Mouse (Mus musculus) frontal cortex, adult (tissue): ENCODE measurements around the gene Auts2.

Source experiments
- ATAC-seq: cut with Nextera tagmentation; 2 replicates; pipeline ENCODE4 v1.9.2; 2017; ENCODE audit warnings: mild to moderate bottlenecking, moderate library complexity, mixed read lengths; ENCODE audit not compliant: low TSS enrichment

The Auts2 gene

GRCm38 (mm10) chr5:132186221-132186620 is 356.9 kb downstream of the Auts2 start:
- no peak for ATAC-seq

GRCm38 (mm10) chr5:132184395-132185095 is 358.6 kb downstream of the Auts2 start:
- ATAC-seq, result no peak

DNA sequence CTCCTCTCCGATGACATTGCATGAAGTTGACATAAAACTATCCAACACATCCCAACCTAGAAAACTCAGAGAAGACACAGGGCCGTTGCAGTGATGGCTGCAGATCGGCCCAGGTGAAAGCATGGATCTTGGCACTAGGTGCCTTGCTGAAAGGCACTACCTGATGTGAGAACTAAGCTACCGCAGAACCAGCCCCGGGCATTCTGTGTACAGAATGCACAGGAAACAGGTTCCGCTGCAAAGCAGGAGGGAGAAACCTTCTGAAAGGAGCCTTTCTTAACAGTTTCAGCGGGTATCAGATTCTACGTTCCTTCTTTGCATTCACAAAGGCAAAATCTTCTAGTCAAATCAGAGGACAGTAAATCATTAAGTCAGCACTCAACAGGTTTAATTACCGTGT is 361.1 kb downstream of the Auts2 start:
- ATAC-seq, result no peak

DNA sequence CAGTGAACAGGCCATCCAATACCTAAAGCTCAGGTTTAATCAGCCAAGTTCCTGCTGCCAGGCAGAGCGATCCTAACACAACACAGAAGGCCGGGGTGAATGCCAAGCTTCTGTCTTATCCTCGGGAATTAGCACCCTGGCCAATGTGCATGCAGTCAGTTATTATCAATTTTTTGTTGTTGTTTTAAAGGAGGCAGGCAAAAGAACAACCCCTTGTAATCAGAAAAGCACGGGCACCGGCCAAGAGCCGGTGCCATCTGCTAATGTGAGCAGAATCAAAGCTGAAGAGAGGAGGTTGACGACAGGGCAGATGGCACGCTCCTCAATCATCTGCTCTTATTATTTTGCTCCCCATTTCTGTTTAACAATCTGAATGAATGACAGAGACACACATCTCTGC is 373.1 kb downstream of the Auts2 start:
- ATAC-seq, result no peak

- peak; percentile 66 for ATAC-seq
These were observed 374.3 kb downstream of the Auts2 start for GRCm38 (mm10) chr5:132168805-132169204.

GRCm38 (mm10) chr5:132168224-132168623 is 374.9 kb downstream of the Auts2 start:
- ATAC-seq, result peak; percentile 72; the same call in 1 of the 2 replicates

GRCm38 (mm10) chr5:132166559-132166958 is 376.6 kb downstream of the Auts2 start:
- no peak for ATAC-seq

DNA sequence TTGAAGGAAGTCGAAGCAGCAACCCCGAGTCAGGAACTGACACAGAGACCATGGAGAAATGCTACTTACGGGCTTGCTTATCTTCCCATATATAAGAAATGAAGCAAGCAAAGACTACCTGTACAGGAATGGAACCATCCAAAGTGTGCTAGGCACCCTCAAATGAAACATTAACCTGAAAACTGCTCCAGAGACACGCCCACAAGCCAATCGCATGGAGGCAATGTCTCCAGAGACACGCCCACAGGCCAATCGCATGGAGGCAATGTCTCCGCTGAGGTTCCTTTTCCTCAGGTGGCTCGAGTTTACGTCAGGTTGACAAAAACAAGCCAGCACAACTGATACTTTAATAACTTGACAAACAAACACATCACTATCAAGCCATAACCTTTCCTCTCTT is 379.2 kb downstream of the Auts2 start:
- ATAC-seq, result no peak

- no peak for ATAC-seq
These were observed 381.0 kb downstream of the Auts2 start for GRCm38 (mm10) chr5:132162206-132162533.

- ATAC-seq, result peak; percentile 92
These were observed 381.6 kb downstream of the Auts2 start for GRCm38 (mm10) chr5:132161338-132162205.

DNA sequence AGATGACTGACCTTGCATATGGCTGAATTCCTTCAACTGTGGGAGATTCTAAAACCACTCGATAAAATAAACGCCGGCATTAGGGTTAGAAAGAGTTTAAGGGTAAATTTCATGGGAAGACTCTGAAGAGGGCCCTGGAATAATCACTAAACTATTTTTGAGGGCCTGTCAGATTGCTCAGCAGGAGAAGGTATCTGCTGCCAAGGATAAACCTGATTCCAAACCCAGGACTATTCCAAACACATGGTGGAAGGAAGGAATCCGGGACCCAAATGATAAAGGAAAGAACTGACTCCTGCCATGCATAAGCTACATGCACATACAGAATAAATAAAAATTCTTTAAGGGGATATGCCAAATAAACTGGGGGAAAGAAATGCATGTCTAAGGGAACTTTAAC is 399.0 kb downstream of the Auts2 start:
- no peak for ATAC-seq

- ATAC-seq, result no peak
These were observed 402.3 kb downstream of the Auts2 start for GRCm38 (mm10) chr5:132140816-132141215.

DNA sequence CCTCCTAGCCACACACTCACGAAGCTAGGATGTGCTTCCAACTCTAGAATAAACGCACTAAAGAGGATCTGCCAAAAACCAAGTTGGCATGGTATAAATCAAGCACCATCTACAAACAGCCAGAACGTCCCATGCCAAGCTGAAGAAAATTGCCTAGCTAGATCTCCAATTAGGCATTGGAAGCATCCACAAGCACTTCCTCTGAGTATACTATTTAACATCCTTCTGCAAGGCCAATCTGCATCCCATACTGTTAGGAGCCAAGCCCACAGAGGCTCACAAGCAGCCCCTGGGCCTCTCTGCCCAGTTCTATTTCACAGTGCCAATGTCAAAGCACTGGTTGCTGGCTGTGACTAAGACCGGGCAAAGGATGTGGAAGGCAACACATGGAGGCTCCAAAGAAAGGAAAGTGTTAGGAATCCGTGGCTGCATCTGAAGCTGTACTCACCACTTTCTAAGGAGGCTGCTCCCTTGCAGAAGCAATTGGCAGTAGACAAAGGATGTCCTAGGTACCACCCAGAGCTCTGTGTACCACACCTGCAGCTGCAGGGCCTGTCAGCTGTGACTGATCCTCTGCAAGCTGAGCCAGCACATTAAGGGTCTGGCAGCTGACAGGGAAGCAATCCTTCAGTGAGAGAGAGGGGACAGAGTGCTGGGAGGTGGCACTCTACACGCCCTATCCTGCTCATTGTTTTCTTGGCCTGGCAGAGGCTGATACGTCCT is 407.0 kb downstream of the Auts2 start:
- ATAC-seq, result peak; percentile 71

DNA sequence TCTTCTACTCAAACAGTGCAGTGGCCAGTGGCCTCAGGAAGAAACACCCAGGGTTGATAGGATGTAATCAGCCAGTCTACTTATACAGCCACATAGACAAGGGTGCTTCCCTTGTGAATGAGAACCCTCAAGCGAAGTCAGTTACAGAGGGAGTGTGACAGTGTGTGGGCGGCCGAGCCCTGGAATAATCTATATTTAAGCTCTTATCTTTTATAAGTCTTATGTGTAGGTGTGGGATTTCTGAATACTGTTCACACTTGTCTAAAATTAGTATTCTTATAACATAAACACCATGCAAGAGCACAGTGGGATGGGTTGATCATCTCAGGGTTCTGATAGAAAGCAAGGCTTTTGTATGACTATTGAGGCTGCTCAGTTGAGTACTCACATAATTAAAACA is 411.2 kb downstream of the Auts2 start:
- ATAC-seq, result peak; percentile 70

- no peak for ATAC-seq
These were observed 412.6 kb downstream of the Auts2 start for GRCm38 (mm10) chr5:132130577-132130976.

DNA sequence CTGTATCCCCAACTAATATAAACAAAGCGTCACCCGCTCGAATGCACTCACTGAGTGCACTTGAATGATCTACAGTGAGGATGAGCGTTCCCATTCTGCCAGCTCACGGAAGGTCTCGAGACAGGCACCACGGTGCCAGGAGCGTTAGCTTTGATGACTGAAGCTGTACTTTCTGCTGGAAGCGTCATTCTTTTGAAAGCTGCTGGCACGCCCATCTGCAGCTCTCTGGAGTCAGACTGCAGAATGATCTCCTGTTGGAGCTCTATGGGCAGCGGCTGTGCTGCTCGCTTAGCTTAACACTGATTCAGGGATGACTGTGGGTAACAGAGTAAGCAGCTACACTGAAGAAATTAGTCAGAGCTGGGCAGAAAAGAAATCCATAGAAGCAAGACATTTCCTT is 416.5 kb downstream of the Auts2 start:
- ATAC-seq, result peak; percentile 83

DNA sequence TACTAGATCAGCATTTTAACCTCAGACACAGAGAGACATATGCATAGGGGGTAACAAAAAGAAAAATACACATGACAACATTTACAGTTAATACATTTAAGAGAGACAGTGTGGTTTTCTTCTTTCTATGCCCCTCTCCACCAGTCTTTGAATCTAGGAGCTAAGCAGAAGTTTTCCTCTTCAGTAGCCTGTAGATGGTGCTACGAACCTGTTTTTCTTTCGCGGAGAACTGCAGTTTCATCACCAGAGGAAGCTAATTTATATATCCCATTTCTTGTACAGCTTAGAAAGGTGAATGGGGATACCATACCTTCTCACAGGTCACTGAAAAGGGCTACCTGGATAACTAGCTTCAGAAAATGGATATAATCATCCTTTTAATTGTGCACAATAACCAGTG is 427.5 kb downstream of the Auts2 start:
- peak; percentile 78 for ATAC-seq

DNA sequence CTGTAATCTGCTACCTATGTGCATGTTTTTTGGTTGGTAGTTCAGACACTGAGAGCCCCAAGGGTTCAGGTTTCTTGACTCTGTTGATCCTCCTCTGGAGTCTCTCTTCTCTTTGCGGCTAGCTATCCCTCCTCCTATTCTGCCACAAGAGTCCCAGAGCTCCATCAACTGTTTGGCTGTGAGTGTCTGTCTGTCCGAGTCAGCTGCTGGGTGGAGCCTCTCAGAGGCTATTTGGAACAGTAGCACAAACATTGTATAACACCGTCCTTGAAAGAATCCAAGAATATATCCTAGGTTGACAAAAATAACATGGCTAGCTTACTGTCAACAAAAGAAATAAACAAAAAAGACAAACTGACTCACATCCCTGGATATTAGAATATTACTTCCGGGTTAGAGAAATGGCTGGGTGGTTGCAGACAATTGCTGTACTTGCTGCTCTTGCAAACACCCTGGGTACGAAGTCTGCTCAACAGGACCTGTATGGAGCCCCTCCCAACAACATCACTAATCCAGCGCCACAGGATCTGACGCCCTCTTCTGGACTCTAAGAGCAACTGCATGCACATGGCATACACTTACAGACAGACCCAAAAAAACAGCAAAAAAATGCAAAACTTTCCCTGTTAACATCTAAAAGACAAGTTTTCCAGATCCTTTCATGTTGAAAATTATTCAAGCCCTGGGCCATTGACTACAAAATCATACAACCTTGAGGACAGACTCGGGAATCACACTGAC is 428.4 kb downstream of the Auts2 start:
- no peak for ATAC-seq

DNA sequence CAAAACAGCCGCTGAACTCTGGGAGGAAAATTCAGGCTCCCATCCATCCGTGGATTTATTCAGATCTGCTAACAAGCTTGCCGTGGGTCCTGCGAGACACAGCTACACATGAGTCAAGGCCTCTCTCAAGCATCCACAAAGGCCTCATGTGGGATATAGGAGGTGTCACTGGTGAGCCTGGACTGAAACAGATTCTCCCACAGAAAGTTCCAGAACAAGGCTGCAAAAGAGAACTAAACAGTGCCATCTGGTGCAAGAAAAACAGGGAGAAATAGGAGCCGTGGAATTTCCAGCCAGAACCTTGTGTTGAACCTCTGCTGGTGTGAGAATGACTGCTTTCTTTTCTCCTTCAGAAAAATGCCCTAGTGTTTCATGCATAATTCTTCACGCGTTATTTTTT is 429.7 kb downstream of the Auts2 start:
- peak; percentile 79 for ATAC-seq

- no peak for ATAC-seq
These were observed 430.5 kb downstream of the Auts2 start for GRCm38 (mm10) chr5:132112666-132113065.

- no peak for ATAC-seq
These were observed 440.7 kb downstream of the Auts2 start for GRCm38 (mm10) chr5:132102426-132102825.

DNA sequence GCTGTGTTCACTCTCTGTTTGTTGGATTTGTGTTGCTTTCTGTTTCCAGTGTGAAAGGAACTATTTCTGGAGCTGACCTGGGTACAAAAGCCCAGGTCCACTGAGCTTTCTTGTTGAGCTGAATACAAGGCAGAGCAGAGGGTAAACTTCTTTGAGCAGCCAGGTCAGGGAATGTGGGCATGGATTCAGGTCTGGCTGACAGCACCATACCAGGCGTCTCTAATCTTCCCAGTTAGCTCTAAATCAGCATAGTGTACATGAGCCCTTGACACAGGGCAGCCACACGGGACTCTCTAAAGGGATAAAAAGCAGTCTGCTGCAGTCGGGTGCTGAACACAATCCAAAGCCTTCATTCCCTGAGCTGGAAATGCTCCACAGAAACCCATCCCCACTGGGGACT is 444.7 kb downstream of the Auts2 start:
- no peak for ATAC-seq
